Mouse (Mus musculus) Patski (cell line): ENCODE data around the gene Lrrc20. TPM values are rescaled to one million over a fixed set of nuclear protein-coding genes. Genes with fewer than 3 reads are reported as not detected.

Experiments used
- ATAC-seq: fragments of 100-300 bp; one replicate; pipeline ENCODE4 v1.8.0; 2021
- CTCF ChIA-PET: fragments of 350-600 bp; sonication (Branson Sonifier 250); formaldehyde crosslinking; loops from one replicate; lab custom pipeline; 2022; ENCODE audit warnings: inconsistent platforms; lab: Charles Lee
- POLR2A ChIA-PET: fragments of 350-600 bp; sonication (Branson Sonifier 250); formaldehyde crosslinking; loops from one replicate; lab custom pipeline; 2022; ENCODE audit warnings: antibody characterized with exemption, inconsistent platforms; lab: Charles Lee
- DNase-seq: peaks from one replicate; pipeline ENCODE4 v3.0.0-alpha.2; 2011; ENCODE audit warnings: low read depth, low spot score
- H3K27me3 ChIP-seq: fragments of 371-371 bp; one replicate; pipeline ENCODE4 v1.5.1; 2021
- CTCF ChIP-seq: fragments of 100-300 bp; IDR thresholded peaks from one replicate; pipeline ENCODE4 v1.5.1; 2021
- in situ Hi-C: fragments of 300-500 bp; cut with MboI; formaldehyde crosslinking; loops from 3 replicates; pipeline ENCODE4 v1.11.1; 2018; ENCODE audit warnings: low pct_unique_long_range_greater_than_20kb, mixed read lengths
- polyA plus RNA-seq: library from polyadenylated mRNA; unstranded; gene quantifications from one replicate; pipeline ENCODE4 v1.2.3, GENCODE M21; 2021

Gene Lrrc20
- polyA plus RNA-seq, 1 experiment from 2014 or later = 14.0 TPM

- CTCF ChIA-PET = no interaction called here
- in situ Hi-C loops = no loop called here
- TF ChIP-seq CTCF = no peak
- ATAC-seq = no peak
- no peaks in the 10 kb centered on the region for H3K27me3 ChIP-seq
- DNase-seq = no peak
- POLR2A ChIA-PET = interaction anchor here (0.6 to 1.5 kb wide), 2 partner anchors 9 to 35 kb away, joined by 3 read pairs; no protein-coding TSS in a partner anchor
Observed at GRCm38 (mm10) chr10:61534371-61535101, 58.9 kb downstream of the Lrrc20 start.

- no peak for TF ChIP-seq CTCF
- ChIA-PET CTCF (interaction anchor here (1.9 kb wide), 1 partner anchor 15 kb away, joined by 6 read pairs; no protein-coding TSS in a partner anchor), POLR2A (interaction anchor here (0.6 kb wide), 1 partner anchor 36 kb away, joined by 3 read pairs; no protein-coding TSS in a partner anchor)
- in situ Hi-C loops = no loop called here
- ATAC-seq (no peak), DNase-seq (no peak)
- H3K27me3 ChIP-seq = no peaks in the 10 kb centered on the region
Observed at GRCm38 (mm10) chr10:61535441-61535840, 59.8 kb downstream of the Lrrc20 start.

- TF ChIP-seq CTCF = no peak
- ATAC-seq (peak; percentile 37), DNase-seq (no peak)
- H3K27me3 ChIP-seq = no peaks in the 10 kb centered on the region
- POLR2A ChIA-PET = no interaction called here
- CTCF ChIA-PET = interaction anchor here (1.9 kb wide), 1 partner anchor 14 kb away, joined by 6 read pairs; no protein-coding TSS in a partner anchor
- in situ Hi-C loops = no loop called here
Observed at GRCm38 (mm10) chr10:61536130-61537035, 60.8 kb downstream of the Lrrc20 start.

- in situ Hi-C loops = no loop called here
- no peak for ATAC-seq
- ChIA-PET POLR2A (no interaction called here), CTCF (interaction anchor here (1.9 kb wide), 1 partner anchor 13 kb away, joined by 6 read pairs; no protein-coding TSS in a partner anchor)
- no peak for DNase-seq
- TF ChIP-seq CTCF = no peak
- H3K27me3 ChIP-seq = no peaks in the 10 kb centered on the region
Observed at GRCm38 (mm10) chr10:61537036-61537380, 61.4 kb downstream of the Lrrc20 start.

GRCm38 (mm10) chr10:61538446-61538845, 62.8 kb downstream of the Lrrc20 start:
- ATAC-seq = no peak
- in situ Hi-C loops = no loop called here
- TF ChIP-seq CTCF = no peak
- no peak for DNase-seq
- no peaks in the 10 kb centered on the region for H3K27me3 ChIP-seq
- POLR2A ChIA-PET = no interaction called here
- CTCF ChIA-PET = no interaction called here

GRCm38 (mm10) chr10:61544127-61544862, 68.7 kb downstream of the Lrrc20 start:
- ATAC-seq (no peak), DNase-seq (no peak)
- CTCF ChIA-PET = no interaction called here
- POLR2A ChIA-PET = no interaction called here
- no peak for TF ChIP-seq CTCF
- no peaks in the 10 kb centered on the region for H3K27me3 ChIP-seq
- in situ Hi-C loops = no loop called here

- CTCF ChIA-PET = no interaction called here
- H3K27me3 ChIP-seq = no peaks in the 10 kb centered on the region
- POLR2A ChIA-PET = no interaction called here
- ATAC-seq (no peak), DNase-seq (no peak)
- TF ChIP-seq CTCF = no peak
- in situ Hi-C loops = no loop called here
Observed at GRCm38 (mm10) chr10:61544863-61545240, 69.3 kb downstream of the Lrrc20 start.

GRCm38 (mm10) chr10:61550106-61550505, 74.5 kb downstream of the Lrrc20 start:
- in situ Hi-C loops = no loop called here
- ChIA-PET POLR2A (interaction anchor here (1.2 kb wide), 1 partner anchor 56 kb away, joined by 6 read pairs; no protein-coding TSS in a partner anchor), CTCF (interaction anchor here (1.1 to 1.5 kb wide), 4 partner anchors 14 to 52 kb away, joined by 3 to 6 read pairs (median 4); no protein-coding TSS in a partner anchor)
- TF ChIP-seq CTCF = no peak
- H3K27me3 ChIP-seq = no peaks in the 10 kb centered on the region
- peak; percentile 83 for ATAC-seq
- peak; percentile 80 for DNase-seq

GRCm38 (mm10) chr10:61555155-61555554, 79.6 kb downstream of the Lrrc20 start:
- ChIA-PET POLR2A (no interaction called here), CTCF (interaction anchor here (1.4 kb wide), 1 partner anchor 13 kb away, joined by 3 read pairs; no protein-coding TSS in a partner anchor)
- no peaks in the 10 kb centered on the region for H3K27me3 ChIP-seq
- no peak for TF ChIP-seq CTCF
- in situ Hi-C loops = loop anchor here (5.0 kb wide), 1 partner anchor 63 kb away; no protein-coding TSS in a partner anchor
- DNase-seq (peak; percentile 89), ATAC-seq (peak; percentile 75)

- in situ Hi-C loops = loop anchor here (5.0 kb wide), 1 partner anchor 66 kb away; no protein-coding TSS in a partner anchor
Observed at GRCm38 (mm10) chr10:61558631-61559030, 83.0 kb downstream of the Lrrc20 start.

More at GRCm38 (mm10) chr10:61558631-61559030, 83.0 kb downstream of the Lrrc20 start:
- ATAC-seq = no peak
- ChIA-PET CTCF (interaction anchor here (1.1 kb wide), 1 partner anchor 43 kb away, joined by 3 read pairs; no protein-coding TSS in a partner anchor), POLR2A (no interaction called here)
- no peak for TF ChIP-seq CTCF
- H3K27me3 ChIP-seq = no peaks in the 10 kb centered on the region
- no peak for DNase-seq
